Mouse (Mus musculus) c-Kit-positive CD71-positive TER-119-positive erythroid progenitor cells, embryonic 14.5 days (primary cell): ENCODE measurements around the gene Gm21209.
"Not testable (repeated sequence)": the region's sequence is repeated elsewhere in the genome, so short reads cannot be mapped to it uniquely, and the experiment has no call there.

ENCODE experiments used
- DNase-seq: peaks from one replicate; pipeline ENCODE4 v3.0.0-alpha.2; 2013; ENCODE audit warnings: low spot score

Gm21209 gene

GRCm38 (mm10) chrY:49570856-49571255, at the start of gene Gm21209:
TSS of gene Gm21209 (plus strand) at chrY:49571156.
- not testable (repeated sequence) for DNase-seq
